Mouse (Mus musculus): ENCODE measurements around the gene Il17rc. TPM values are rescaled to one million over a fixed set of nuclear protein-coding genes. Genes with fewer than 3 reads are reported as not detected.

Il17rc gene
- polyA plus RNA-seq, 1 experiment from 2014 or later: 13.1 TPM

GRCm38 (mm10) chr6:113429965-113430364 is 41.3 kb upstream of the Il17rc start:
- 0 out of 2 replicates have a peak overlapping the region, but pooled peaks have one; percentile 22 for H3K9ac ChIP-seq (replicated peaks)
- 0 out of 2 replicates have a peak, but pooled peaks cover 3% of the 10 kb centered on the region for H3K4me1 ChIP-seq (ENCODE audit: insufficient read depth)
- no peaks in the 10 kb centered on the region for H3K36me3 ChIP-seq (replicated peaks; ENCODE audit: insufficient read depth, low read length)
- peak overlapping the region; percentile 45; the same call in 1 of the 2 replicates for H3K4me2 ChIP-seq (ENCODE audit: low read depth, low read length)
- ATAC-seq (no peak), DNase-seq (no peak)
- no peaks in the 10 kb centered on the region for H3K27me3 ChIP-seq (ENCODE audit: insufficient read depth, low read length)
- WGBS (ENCODE audit: insufficient replicate concordance): 52% methylated on average over 3 of the region's 3 CpGs
- no peak overlapping the region for H3K4me3 ChIP-seq (ENCODE audit: low read depth, low read length)
- no peaks in the 10 kb centered on the region for H3K9me3 ChIP-seq (ENCODE audit: low read length)
- H3K27ac ChIP-seq (ENCODE audit: low read depth): no peak overlapping the region
- TF ChIP-seq EP300 (IDR thresholded peaks at IDR 0.05; ENCODE audit: low read depth) (no peak), CTCF (IDR thresholded peaks at IDR 0.05; ENCODE audit: low read depth) (no peak)

- Histone ChIP-seq H3K9me3 (ENCODE audit: low read length) (no peaks in the 10 kb centered on the region), H3K4me1 (ENCODE audit: insufficient read depth) (peaks cover 5% of the 10 kb centered on the region; the same call in 1 of the 2 replicates), H3K4me3 (ENCODE audit: low read depth, low read length) (no peak overlapping the region), H3K4me2 (ENCODE audit: low read depth, low read length) (no peak overlapping the region), H3K27me3 (ENCODE audit: insufficient read depth, low read length) (no peaks in the 10 kb centered on the region), H3K9ac (replicated peaks) (no peak overlapping the region), H3K36me3 (replicated peaks; ENCODE audit: insufficient read depth, low read length) (no peaks in the 10 kb centered on the region), H3K27ac (ENCODE audit: low read depth) (no peak overlapping the region)
- no peak for DNase-seq
- WGBS (ENCODE audit: insufficient replicate concordance): 47% methylated on average over 3 of the region's 3 CpGs
- no peak for TF ChIP-seq CTCF (IDR thresholded peaks at IDR 0.05; ENCODE audit: low read depth)
- no peak for TF ChIP-seq EP300 (IDR thresholded peaks at IDR 0.05; ENCODE audit: low read depth)
- no peak for ATAC-seq
Observed at GRCm38 (mm10) chr6:113430846-113431245, 40.4 kb upstream of the Il17rc start.

- H3K27me3 ChIP-seq (ENCODE audit: insufficient read depth, low read length): no peaks in the 10 kb centered on the region
- H3K9ac ChIP-seq (replicated peaks): no peak overlapping the region
- H3K27ac ChIP-seq (ENCODE audit: low read depth): peak overlapping the region; percentile 16; the same call in 1 of the 2 replicates
- peaks cover 5% of the 10 kb centered on the region; the same call in 1 of the 2 replicates for H3K4me1 ChIP-seq (ENCODE audit: insufficient read depth)
- 50% methylated on average over 3 of the region's 3 CpGs for WGBS (ENCODE audit: insufficient replicate concordance)
- DNase-seq: no peak
- TF ChIP-seq EP300 (IDR thresholded peaks at IDR 0.05; ENCODE audit: low read depth): no peak
- no peak for TF ChIP-seq CTCF (IDR thresholded peaks at IDR 0.05; ENCODE audit: low read depth)
- H3K9me3 ChIP-seq (ENCODE audit: low read length): no peaks in the 10 kb centered on the region
- no peaks in the 10 kb centered on the region for H3K36me3 ChIP-seq (replicated peaks; ENCODE audit: insufficient read depth, low read length)
- H3K4me2 ChIP-seq (ENCODE audit: low read depth, low read length): no peak overlapping the region
- H3K4me3 ChIP-seq (ENCODE audit: low read depth, low read length): no peak overlapping the region
- no peak for ATAC-seq
Observed at GRCm38 (mm10) chr6:113431801-113432200, 39.4 kb upstream of the Il17rc start.

- DNase-seq (no peak), ATAC-seq (no peak)
- Histone ChIP-seq H3K27me3 (ENCODE audit: insufficient read depth, low read length) (no peaks in the 10 kb centered on the region), H3K4me1 (ENCODE audit: insufficient read depth) (peaks cover 5% of the 10 kb centered on the region; the same call in 1 of the 2 replicates), H3K4me2 (ENCODE audit: low read depth, low read length) (no peak overlapping the region), H3K9ac (replicated peaks) (no peak overlapping the region), H3K27ac (ENCODE audit: low read depth) (no peak overlapping the region), H3K4me3 (ENCODE audit: low read depth, low read length) (no peak overlapping the region), H3K9me3 (ENCODE audit: low read length) (no peaks in the 10 kb centered on the region), H3K36me3 (replicated peaks; ENCODE audit: insufficient read depth, low read length) (no peaks in the 10 kb centered on the region)
- 56% methylated on average over 3 of the region's 3 CpGs for WGBS (ENCODE audit: insufficient replicate concordance)
- TF ChIP-seq EP300 (IDR thresholded peaks at IDR 0.05; ENCODE audit: low read depth) (no peak), CTCF (IDR thresholded peaks at IDR 0.05; ENCODE audit: low read depth) (no peak)
Observed at GRCm38 (mm10) chr6:113433661-113434060, 37.6 kb upstream of the Il17rc start.

GRCm38 (mm10) chr6:113434691-113435090 is 36.5 kb upstream of the Il17rc start:
- Histone ChIP-seq H3K9ac (replicated peaks) (no peak overlapping the region), H3K36me3 (replicated peaks; ENCODE audit: insufficient read depth, low read length) (no peaks in the 10 kb centered on the region), H3K9me3 (ENCODE audit: low read length) (no peaks in the 10 kb centered on the region), H3K27ac (ENCODE audit: low read depth) (peak overlapping the region; percentile 48; the same call in 1 of the 2 replicates), H3K4me2 (ENCODE audit: low read depth, low read length) (no peak overlapping the region), H3K27me3 (ENCODE audit: insufficient read depth, low read length) (no peaks in the 10 kb centered on the region), H3K4me3 (ENCODE audit: low read depth, low read length) (no peak overlapping the region), H3K4me1 (ENCODE audit: insufficient read depth) (peaks cover 5% of the 10 kb centered on the region; the same call in 1 of the 2 replicates)
- WGBS (ENCODE audit: insufficient replicate concordance): 64% methylated on average over 7 of the region's 7 CpGs
- TF ChIP-seq EP300 (IDR thresholded peaks at IDR 0.05; ENCODE audit: low read depth): 0 out of 2 replicates have a peak, but pooled peaks have one; percentile 19
- no peak for TF ChIP-seq CTCF (IDR thresholded peaks at IDR 0.05; ENCODE audit: low read depth)
- DNase-seq: peak; percentile 44
- ATAC-seq: peak; percentile 79

GRCm38 (mm10) chr6:113435664-113436205 is 35.5 kb upstream of the Il17rc start, which contains the start of gene Cidec:
Gene Cidec, minus strand, starts transcription at chr6:113435760.
- H3K9ac ChIP-seq (replicated peaks): no peak within 1 kb of the TSS
- no peaks in the 10 kb centered on the region for H3K27me3 ChIP-seq (ENCODE audit: insufficient read depth, low read length)
- ATAC-seq (no peak), DNase-seq (no peak)
- no peak for TF ChIP-seq CTCF (IDR thresholded peaks at IDR 0.05; ENCODE audit: low read depth)
- H3K27ac ChIP-seq (ENCODE audit: low read depth): peak within 1 kb of the TSS; percentile 48; the same call in 1 of the 2 replicates
- WGBS (ENCODE audit: insufficient replicate concordance): 63% methylated on average over 9 of the region's 9 CpGs
- no peaks in the 10 kb centered on the region for H3K36me3 ChIP-seq (replicated peaks; ENCODE audit: insufficient read depth, low read length)
- no peak within 1 kb of the TSS for H3K4me2 ChIP-seq (ENCODE audit: low read depth, low read length)
- H3K4me3 ChIP-seq (ENCODE audit: low read depth, low read length): no peak within 1 kb of the TSS
- H3K9me3 ChIP-seq (ENCODE audit: low read length): no peaks in the 10 kb centered on the region
- H3K4me1 ChIP-seq (ENCODE audit: insufficient read depth): peaks cover 5% of the 10 kb centered on the region; the same call in 1 of the 2 replicates
